Mouse (Mus musculus) myocyte (in vitro differentiated cells): ENCODE results near the gene Frs2.

Source experiments
- CEBPB ChIP-seq: IDR thresholded peaks from 2 replicates; pipeline ENCODE4 v1.6.1; 2011; ENCODE audit warnings: mild to moderate bottlenecking, moderate library complexity; ENCODE audit not compliant: poor library complexity, insufficient read depth, severe bottlenecking
- E2F4 ChIP-seq: IDR thresholded peaks from one replicate; pipeline ENCODE4 v1.6.1; 2011; ENCODE audit warnings: mild to moderate bottlenecking, control low read depth, moderate library complexity; ENCODE audit not compliant: insufficient read depth
- MAX ChIP-seq: IDR thresholded peaks from one replicate; pipeline ENCODE4 v1.6.1; 2011; ENCODE audit warnings: low read depth, mild to moderate bottlenecking, control low read depth
- MYOD1 ChIP-seq, 3 experiments: IDR thresholded peaks; one replicate each; pipeline ENCODE4 v1.6.1; 2011; ENCODE audit warnings: control low read depth in 2 of 3, low read depth in 2 of 3, mild to moderate bottlenecking in 2 of 3, moderate library complexity in 1 of 3; ENCODE audit not compliant: insufficient read length in 2 of 3, control insufficient read depth in 1 of 3
- MYOG ChIP-seq, 3 experiments: IDR thresholded peaks; one replicate each; pipeline ENCODE4 v1.6.1; 2011; ENCODE audit warnings: control low read depth in 2 of 3, low read depth in 2 of 3, mild to moderate bottlenecking in 2 of 3; ENCODE audit not compliant: insufficient read length in 2 of 3, control insufficient read depth in 1 of 3, insufficient read depth in 1 of 3
- POLR2A ChIP-seq: IDR thresholded peaks from one replicate; pipeline ENCODE4 v1.6.1; 2011; ENCODE audit warnings: low read depth, mild to moderate bottlenecking, control low read depth, moderate library complexity; ENCODE audit not compliant: insufficient read length
- REST ChIP-seq: IDR thresholded peaks from one replicate; pipeline ENCODE4 v1.6.1; 2011; ENCODE audit warnings: mild to moderate bottlenecking, control low read depth, moderate library complexity; ENCODE audit not compliant: insufficient read depth, insufficient read length
- TCF12 ChIP-seq: IDR thresholded peaks from one replicate; pipeline ENCODE4 v1.6.1; 2011; ENCODE audit warnings: mild to moderate bottlenecking, control low read depth; ENCODE audit not compliant: poor library complexity, insufficient read depth, severe bottlenecking
- TCF3 ChIP-seq: IDR thresholded peaks from one replicate; pipeline ENCODE4 v1.6.1; 2011; ENCODE audit warnings: low read depth, control low read depth; ENCODE audit not compliant: insufficient read length
- USF1 ChIP-seq: IDR thresholded peaks from one replicate; pipeline ENCODE4 v1.6.1; 2011; ENCODE audit warnings: low read depth, mild to moderate bottlenecking, control low read depth, moderate library complexity

DNA sequence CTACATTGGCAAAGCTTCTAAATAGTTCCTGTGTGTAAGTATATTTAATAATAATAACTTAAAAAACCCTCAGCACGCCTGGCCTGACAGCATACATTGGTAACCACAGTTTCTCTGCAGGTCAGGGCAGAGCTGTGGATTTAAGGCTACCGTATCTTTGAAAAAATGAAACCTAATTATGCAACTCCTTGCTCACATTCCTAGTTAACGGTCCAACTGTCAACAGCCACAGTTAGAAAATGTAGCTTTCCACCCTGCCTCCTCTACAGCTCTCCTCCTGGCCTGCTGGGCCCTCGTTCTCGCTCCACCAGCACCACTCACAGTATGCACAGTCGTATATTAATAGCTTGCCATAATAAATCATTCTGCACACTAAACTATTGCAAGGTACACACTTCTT is 3.7 kb downstream of the Frs2 start:
- no peak for TF ChIP-seq USF1
- no peak for TF ChIP-seq POLR2A
- no peak for TF ChIP-seq E2F4
- TF ChIP-seq MYOD1 (IDR thresholded peaks at IDR 0.05; ENCODE audit: control insufficient read depth in 1 of 3, insufficient read length in 2 of 3, low read depth in 2 of 3): no peak
- TF ChIP-seq REST: no peak
- TF ChIP-seq CEBPB: no peak
- no peak for TF ChIP-seq MYOG (IDR thresholded peaks at IDR 0.05; ENCODE audit: control insufficient read depth in 1 of 3, insufficient read depth in 1 of 3, insufficient read length in 2 of 3, low read depth in 2 of 3)
- TF ChIP-seq TCF12: no peak
- TF ChIP-seq MAX: no peak
- no peak for TF ChIP-seq TCF3
